Mouse (Mus musculus): ENCODE measurements at regions not wholly inside any gene's neighbourhood (a gene's known extent, or its start where the extent isn't known, plus 50 kb on each side); places are given as distances from the start of the nearest gene placed in this dataset.

DNA sequence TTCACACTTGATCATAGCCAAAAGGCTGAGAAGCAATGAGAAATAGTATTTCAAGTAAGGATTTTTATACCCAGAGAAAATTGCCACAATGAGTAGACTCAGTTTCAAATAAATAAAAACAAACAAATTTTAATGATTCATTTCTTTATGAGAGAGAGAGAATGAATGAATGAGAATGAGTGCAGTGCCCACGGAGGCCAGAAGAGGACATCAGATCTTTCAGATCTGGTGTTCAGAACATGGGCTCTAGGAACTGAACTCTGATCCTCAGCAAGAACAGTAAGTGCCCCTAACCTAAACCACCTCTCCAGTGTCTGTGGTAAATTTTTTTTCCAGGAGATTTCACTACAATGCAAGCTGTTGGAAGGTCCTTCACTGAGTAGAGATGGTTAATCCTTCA, 185.5 kb upstream of the Runx1 start:
- Histone ChIP-seq H3K36me3 (ENCODE audit: control insufficient read depth, insufficient read depth, low read length) (no peaks in the 10 kb centered on the region), H3K27ac (ENCODE audit: control insufficient read depth, insufficient read depth, low read depth, low read length) (no peak overlapping the region), H3K4me1 (ENCODE audit: control insufficient read depth, insufficient read depth, low read length) (no peaks in the 10 kb centered on the region; the same call in none of the 2 replicates), H3K4me3 (ENCODE audit: control insufficient read depth, low read depth, low read length) (no peak overlapping the region), H3K27me3 (ENCODE audit: control insufficient read depth, insufficient read depth, low read length) (no peaks in the 10 kb centered on the region)
- TF ChIP-seq POLR2A (IDR thresholded peaks at IDR 0.05; ENCODE audit: control insufficient read depth, low read depth, low read length): no peak
- no peak for TF ChIP-seq CTCF (IDR thresholded peaks at IDR 0.05; ENCODE audit: control insufficient read depth, insufficient read depth, insufficient replicate concordance, low read depth, low read length)

GRCm38 (mm10) chr16:93006321-93006984, 180.5 kb upstream of the Runx1 start:
- no peaks in the 10 kb centered on the region for H3K27me3 ChIP-seq (ENCODE audit: control insufficient read depth, insufficient read depth, low read length)
- no peak overlapping the region for H3K4me3 ChIP-seq (ENCODE audit: control insufficient read depth, low read depth, low read length)
- H3K27ac ChIP-seq (ENCODE audit: control insufficient read depth, insufficient read depth, low read depth, low read length): no peak overlapping the region
- TF ChIP-seq CTCF (IDR thresholded peaks at IDR 0.05; ENCODE audit: control insufficient read depth, insufficient read depth, insufficient replicate concordance, low read depth, low read length): no peak
- no peak for TF ChIP-seq POLR2A (IDR thresholded peaks at IDR 0.05; ENCODE audit: control insufficient read depth, low read depth, low read length)
- H3K4me1 ChIP-seq (ENCODE audit: control insufficient read depth, insufficient read depth, low read length): no peaks in the 10 kb centered on the region; the same call in 1 of the 2 replicates
- H3K36me3 ChIP-seq (ENCODE audit: control insufficient read depth, insufficient read depth, low read length): no peaks in the 10 kb centered on the region

- H3K27me3 ChIP-seq (ENCODE audit: control insufficient read depth, insufficient read depth, low read length): no peaks in the 10 kb centered on the region
- H3K4me1 ChIP-seq (ENCODE audit: control insufficient read depth, insufficient read depth, low read length): no peaks in the 10 kb centered on the region; the same call in 1 of the 2 replicates
- H3K27ac ChIP-seq (ENCODE audit: control insufficient read depth, insufficient read depth, low read depth, low read length): no peak overlapping the region
- no peaks in the 10 kb centered on the region for H3K36me3 ChIP-seq (ENCODE audit: control insufficient read depth, insufficient read depth, low read length)
- no peak overlapping the region for H3K4me3 ChIP-seq (ENCODE audit: control insufficient read depth, low read depth, low read length)
- TF ChIP-seq CTCF (IDR thresholded peaks at IDR 0.05; ENCODE audit: control insufficient read depth, insufficient read depth, insufficient replicate concordance, low read depth, low read length) (no peak), POLR2A (IDR thresholded peaks at IDR 0.05; ENCODE audit: control insufficient read depth, low read depth, low read length) (no peak)
Observed at GRCm38 (mm10) chr16:93005470-93005869, 179.5 kb upstream of the Runx1 start.

- Histone ChIP-seq H3K36me3 (ENCODE audit: control insufficient read depth, insufficient read depth, low read length) (no peaks in the 10 kb centered on the region), H3K4me3 (ENCODE audit: control insufficient read depth, low read depth, low read length) (no peak overlapping the region), H3K27me3 (ENCODE audit: control insufficient read depth, insufficient read depth, low read length) (no peaks in the 10 kb centered on the region), H3K27ac (ENCODE audit: control insufficient read depth, insufficient read depth, low read depth, low read length) (no peak overlapping the region), H3K4me1 (ENCODE audit: control insufficient read depth, insufficient read depth, low read length) (no peaks in the 10 kb centered on the region; the same call in 1 of the 2 replicates)
- no peak for TF ChIP-seq POLR2A (IDR thresholded peaks at IDR 0.05; ENCODE audit: control insufficient read depth, low read depth, low read length)
Observed at GRCm38 (mm10) chr16:93003830-93004229, 177.9 kb upstream of the Runx1 start.

- Histone ChIP-seq H3K4me1 (ENCODE audit: control insufficient read depth, insufficient read depth, low read length) (no peaks in the 10 kb centered on the region), H3K27ac (ENCODE audit: control insufficient read depth, insufficient read depth, low read depth, low read length) (no peak overlapping the region), H3K27me3 (ENCODE audit: control insufficient read depth, insufficient read depth, low read length) (no peaks in the 10 kb centered on the region), H3K36me3 (ENCODE audit: control insufficient read depth, insufficient read depth, low read length) (no peaks in the 10 kb centered on the region), H3K4me3 (ENCODE audit: control insufficient read depth, low read depth, low read length) (no peak overlapping the region)
- no peak for TF ChIP-seq POLR2A (IDR thresholded peaks at IDR 0.05; ENCODE audit: control insufficient read depth, low read depth, low read length)
Observed at GRCm38 (mm10) chr16:92998689-92999088, 172.7 kb upstream of the Runx1 start.

DNA sequence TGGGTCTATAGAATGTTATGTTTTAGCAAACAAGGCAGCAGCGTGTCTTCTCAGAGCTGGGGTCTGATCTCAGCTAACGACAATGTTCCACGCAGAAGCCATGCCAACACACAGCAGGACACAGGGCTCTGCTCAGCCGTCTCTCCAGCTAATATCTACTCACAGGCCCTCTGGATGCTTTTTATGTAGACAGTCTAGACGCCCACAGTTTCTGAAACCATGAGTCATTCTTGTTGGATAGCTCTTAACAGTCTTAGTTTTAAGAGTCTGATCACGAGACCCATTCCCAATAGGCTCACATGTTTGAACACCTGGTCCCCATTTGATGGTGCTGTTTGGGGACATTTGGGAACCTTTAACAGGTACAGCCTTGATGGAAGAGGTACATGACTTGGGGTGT, 171.7 kb upstream of the Runx1 start:
- Histone ChIP-seq H3K4me1 (ENCODE audit: control insufficient read depth, insufficient read depth, low read length) (no peaks in the 10 kb centered on the region), H3K36me3 (ENCODE audit: control insufficient read depth, insufficient read depth, low read length) (no peaks in the 10 kb centered on the region), H3K27ac (ENCODE audit: control insufficient read depth, insufficient read depth, low read depth, low read length) (no peak overlapping the region), H3K4me3 (ENCODE audit: control insufficient read depth, low read depth, low read length) (no peak overlapping the region), H3K27me3 (ENCODE audit: control insufficient read depth, insufficient read depth, low read length) (no peaks in the 10 kb centered on the region)
- TF ChIP-seq CTCF (IDR thresholded peaks at IDR 0.05; ENCODE audit: control insufficient read depth, insufficient read depth, insufficient replicate concordance, low read depth, low read length): no peak
- TF ChIP-seq POLR2A (IDR thresholded peaks at IDR 0.05; ENCODE audit: control insufficient read depth, low read depth, low read length): no peak

DNA sequence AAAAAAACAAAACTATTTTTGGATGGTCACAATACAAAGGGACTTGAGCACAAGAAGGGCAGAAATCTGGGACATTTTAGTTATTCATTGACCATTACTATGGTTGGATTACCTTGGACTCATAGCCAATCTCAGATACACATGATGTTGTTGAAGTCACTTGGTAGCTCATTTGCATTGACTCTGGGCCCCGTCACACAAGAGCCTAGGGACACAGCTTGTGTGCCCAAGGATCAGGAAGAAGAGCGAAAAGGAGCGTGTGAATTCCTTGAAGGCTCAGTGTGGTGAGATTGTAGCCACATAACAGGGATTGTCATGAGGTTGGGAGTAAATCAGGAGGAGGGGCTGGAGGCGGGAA, 170.0 kb upstream of the Runx1 start:
- TF ChIP-seq CTCF (IDR thresholded peaks at IDR 0.05; ENCODE audit: control insufficient read depth, insufficient read depth, insufficient replicate concordance, low read depth, low read length): no peak
- no peak for TF ChIP-seq POLR2A (IDR thresholded peaks at IDR 0.05; ENCODE audit: control insufficient read depth, low read depth, low read length)
- Histone ChIP-seq H3K4me3 (ENCODE audit: control insufficient read depth, low read depth, low read length) (no peak overlapping the region), H3K27me3 (ENCODE audit: control insufficient read depth, insufficient read depth, low read length) (no peaks in the 10 kb centered on the region), H3K36me3 (ENCODE audit: control insufficient read depth, insufficient read depth, low read length) (no peaks in the 10 kb centered on the region), H3K27ac (ENCODE audit: control insufficient read depth, insufficient read depth, low read depth, low read length) (no peak overlapping the region), H3K4me1 (ENCODE audit: control insufficient read depth, insufficient read depth, low read length) (no peaks in the 10 kb centered on the region)
